Mouse (Mus musculus) forebrain, postnatal 0 days (tissue): ENCODE results near the gene Rps26. TPM values are rescaled to one million over a fixed set of nuclear protein-coding genes. Genes with fewer than 3 reads are reported as not detected.
A peak's percentile ranks its signal among the peaks of the same experiment; 100 is the strongest.

ENCODE experiments used
- ATAC-seq: fragments of 200-750 bp; cut with Nextera tagmentation; 2 replicates; pipeline ENCODE4 v1.8.0; 2017; ENCODE audit warnings: mild to moderate bottlenecking, moderate library complexity
- DNase-seq: peaks from one replicate; pipeline ENCODE4 v3.0.0-alpha.2; 2015
- H3K27ac ChIP-seq: fragments of 300-500 bp; sonication (generic); 2 replicates; pipeline ENCODE4 v1.5.1; 2014; ENCODE audit warnings: low read depth, mild to moderate bottlenecking, antibody characterized with exemption, low read length, moderate library complexity, mixed read lengths
- H3K27me3 ChIP-seq: fragments of 300-500 bp; sonication (generic); 2 replicates; pipeline ENCODE4 v1.6.1; 2014; ENCODE audit warnings: mild to moderate bottlenecking, low read length, mixed read lengths; ENCODE audit not compliant: insufficient read depth
- H3K36me3 ChIP-seq: fragments of 300-500 bp; sonication (generic); 2 replicates; pipeline ENCODE4 v1.6.1; 2014; ENCODE audit warnings: mild to moderate bottlenecking, moderate library complexity; ENCODE audit not compliant: insufficient read depth
- H3K4me1 ChIP-seq: fragments of 300-500 bp; sonication (generic); 2 replicates; pipeline ENCODE4 v1.6.1; 2014; ENCODE audit warnings: antibody characterized with exemption; ENCODE audit not compliant: insufficient read depth
- H3K4me2 ChIP-seq: fragments of 300-500 bp; sonication (generic); 2 replicates; pipeline ENCODE4 v1.6.1; 2014; ENCODE audit warnings: low read depth, mild to moderate bottlenecking, moderate library complexity
- H3K4me3 ChIP-seq: fragments of 300-500 bp; sonication (generic); 2 replicates; pipeline ENCODE4 v1.5.1; 2014; ENCODE audit warnings: low read depth, low read length, mixed read lengths
- H3K9ac ChIP-seq: fragments of 300-500 bp; sonication (generic); 2 replicates; pipeline ENCODE4 v1.6.1; 2014; ENCODE audit warnings: mild to moderate bottlenecking
- H3K9me3 ChIP-seq: fragments of 300-500 bp; sonication (generic); 2 replicates; pipeline ENCODE4 v1.6.1; 2016; ENCODE audit warnings: low read length
- CTCF ChIP-seq: sonication (generic); IDR thresholded peaks from 2 replicates; pipeline ENCODE4 v1.5.1; 2016; ENCODE audit warnings: antibody characterized with exemption, control low read depth, low read depth
- WGBS: fragments of 180-500 bp; shearing (Covaris S2); extraction: QIAGEN DNeasy Blood & Tissue Kit; methylation state at CpG from one replicate; pipeline ENCODE4 v1.1.7; 2014; 5-methylcytosine and 5-hydroxymethylcytosine counted together
- polyA plus RNA-seq: library from polyadenylated mRNA; unstranded; fragments of >200 nt; fragmentation: Nextera tagmentation; extraction: Ambion mirVana; gene quantifications from 2 replicates; pipeline ENCODE4 v1.2.1, GENCODE M21; 2015
- total RNA-seq: library from RNA; depleted of rRNA; stranded (reverse); fragments of >200 nt; gene quantifications from 2 replicates; pipeline ENCODE4 v1.2.3, GENCODE M21; 2014

The Rps26 gene
- total and polyA plus RNA-seq, 2 experiments from 2014 or later, result 436 to 1,363 TPM

DNA sequence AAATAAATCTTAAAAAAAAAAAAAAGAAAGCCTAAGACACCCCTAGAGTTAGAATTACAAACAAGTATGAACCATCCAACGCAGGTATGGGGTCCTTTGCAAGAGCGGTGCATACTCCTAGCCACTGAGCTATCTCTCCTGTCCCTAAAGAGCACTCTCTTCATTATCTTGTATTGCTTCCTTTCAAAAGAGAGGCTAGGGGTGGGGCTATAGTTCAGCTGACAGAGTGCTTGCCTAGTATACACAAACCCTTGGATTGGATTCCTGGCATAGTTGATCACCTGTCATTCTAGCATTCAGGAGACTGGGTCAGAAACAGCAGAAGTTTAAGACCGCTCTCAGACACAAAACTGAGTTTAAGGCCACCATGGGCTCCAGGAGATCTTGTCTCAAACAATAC is 28.7 kb upstream of the Rps26 start:
- DNase-seq (no peak), ATAC-seq (no peak)
- no peaks in the 10 kb centered on the region for H3K27me3 ChIP-seq
- H3K4me1 ChIP-seq, result no peaks in the 10 kb centered on the region
- no peaks in the 10 kb centered on the region for H3K36me3 ChIP-seq
- H3K9ac ChIP-seq, result no peak overlapping the region
- H3K4me2 ChIP-seq, result no peak overlapping the region
- no peaks in the 10 kb centered on the region for H3K9me3 ChIP-seq
- H3K4me3 ChIP-seq, result no peak overlapping the region
- WGBS, result 83% methylated on average over 3 of the region's 3 CpGs
- TF ChIP-seq CTCF, result no peak
- no peak overlapping the region for H3K27ac ChIP-seq

DNA sequence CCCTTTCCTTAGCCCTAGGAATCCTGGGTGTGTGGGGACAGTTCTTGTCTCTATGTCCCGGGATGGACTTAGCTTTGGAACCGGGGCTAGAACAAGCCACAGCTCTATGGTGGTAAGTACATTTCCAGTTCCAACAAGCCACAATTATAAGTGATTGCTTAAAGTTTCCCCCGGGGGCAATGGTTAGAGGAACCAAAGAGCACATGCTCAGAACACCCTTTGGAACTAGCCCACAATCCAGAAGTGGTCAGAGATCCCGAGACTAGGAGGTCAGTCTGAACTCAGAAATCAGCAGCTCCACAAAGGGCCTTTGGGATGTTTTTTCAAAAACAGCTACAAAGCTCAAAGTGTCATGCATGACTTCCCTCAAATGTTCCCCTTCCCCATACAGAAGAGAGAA is 27.3 kb upstream of the Rps26 start:
- 65% methylated on average over 4 of the region's 4 CpGs for WGBS
- ATAC-seq, result no peak

DNA sequence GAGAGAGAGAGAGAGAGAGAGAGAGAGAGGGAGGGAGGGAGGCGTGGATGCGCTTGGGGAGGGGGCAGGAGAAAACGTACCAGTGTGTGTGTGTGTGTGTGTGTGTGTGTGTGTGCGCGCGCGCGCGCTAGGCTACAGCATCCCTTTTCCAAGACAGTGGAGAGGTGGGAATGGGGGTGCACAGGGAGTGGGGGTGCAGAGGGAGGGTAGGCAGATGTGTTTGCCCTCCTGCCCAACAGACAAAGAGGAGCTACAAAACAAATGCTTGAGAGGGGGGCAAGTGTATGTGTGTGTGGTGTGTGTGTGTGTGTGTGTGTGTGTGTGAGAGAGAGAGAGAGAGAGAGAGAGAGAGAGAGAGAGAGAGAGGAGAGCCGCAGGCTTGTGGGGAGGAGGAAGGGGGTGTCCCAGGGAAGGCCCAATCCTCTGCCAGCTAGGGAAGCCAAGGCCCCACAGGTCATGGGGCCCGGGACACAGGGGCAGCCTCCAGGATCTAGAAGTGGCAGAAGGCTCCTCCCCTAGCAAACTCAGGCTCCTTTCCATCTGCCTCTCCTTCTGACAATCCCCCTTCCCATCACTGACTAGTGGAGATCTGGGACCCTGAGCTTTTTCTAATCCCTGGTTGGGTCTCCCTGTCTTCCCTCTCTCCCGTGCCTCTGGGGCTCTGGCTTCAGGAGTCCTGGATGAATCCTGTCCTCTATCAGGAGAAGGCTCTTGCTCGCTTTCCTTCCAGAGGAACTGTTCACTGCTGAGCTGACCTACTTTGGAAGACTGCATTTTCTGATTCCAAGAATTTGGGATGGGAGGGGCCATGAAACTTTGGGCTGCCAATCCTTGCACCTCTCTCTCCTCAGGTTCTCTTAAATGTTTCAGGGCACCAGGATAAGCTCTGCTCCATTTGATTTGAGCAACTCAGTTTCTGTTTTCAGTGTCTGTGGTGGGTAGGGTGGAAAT is 19.9 kb upstream of the Rps26 start:
- peaks cover under 1% of the 10 kb centered on the region for H3K36me3 ChIP-seq
- no peaks in the 10 kb centered on the region for H3K27me3 ChIP-seq
- DNase-seq (peak; percentile 87), ATAC-seq (peak; percentile 81)
- peak overlapping the region; percentile 54 for H3K4me3 ChIP-seq
- H3K27ac ChIP-seq, result peak overlapping the region; percentile 93
- peak overlapping the region; percentile 67 for H3K4me2 ChIP-seq
- no peaks in the 10 kb centered on the region for H3K9me3 ChIP-seq
- TF ChIP-seq CTCF, result no peak
- H3K9ac ChIP-seq, result peak overlapping the region; percentile 51
- peaks cover 19% of the 10 kb centered on the region for H3K4me1 ChIP-seq
- 12% methylated on average over 4 of the region's 13 CpGs for WGBS

More for the DNA sequence above, 27.3 kb upstream of the Rps26 start:
- no peak for TF ChIP-seq CTCF
- Histone ChIP-seq H3K4me2 (no peak overlapping the region), H3K27me3 (no peaks in the 10 kb centered on the region), H3K4me1 (no peaks in the 10 kb centered on the region), H3K27ac (no peak overlapping the region), H3K4me3 (no peak overlapping the region), H3K9me3 (no peaks in the 10 kb centered on the region), H3K36me3 (no peaks in the 10 kb centered on the region), H3K9ac (no peak overlapping the region)
- no peak for DNase-seq

DNA sequence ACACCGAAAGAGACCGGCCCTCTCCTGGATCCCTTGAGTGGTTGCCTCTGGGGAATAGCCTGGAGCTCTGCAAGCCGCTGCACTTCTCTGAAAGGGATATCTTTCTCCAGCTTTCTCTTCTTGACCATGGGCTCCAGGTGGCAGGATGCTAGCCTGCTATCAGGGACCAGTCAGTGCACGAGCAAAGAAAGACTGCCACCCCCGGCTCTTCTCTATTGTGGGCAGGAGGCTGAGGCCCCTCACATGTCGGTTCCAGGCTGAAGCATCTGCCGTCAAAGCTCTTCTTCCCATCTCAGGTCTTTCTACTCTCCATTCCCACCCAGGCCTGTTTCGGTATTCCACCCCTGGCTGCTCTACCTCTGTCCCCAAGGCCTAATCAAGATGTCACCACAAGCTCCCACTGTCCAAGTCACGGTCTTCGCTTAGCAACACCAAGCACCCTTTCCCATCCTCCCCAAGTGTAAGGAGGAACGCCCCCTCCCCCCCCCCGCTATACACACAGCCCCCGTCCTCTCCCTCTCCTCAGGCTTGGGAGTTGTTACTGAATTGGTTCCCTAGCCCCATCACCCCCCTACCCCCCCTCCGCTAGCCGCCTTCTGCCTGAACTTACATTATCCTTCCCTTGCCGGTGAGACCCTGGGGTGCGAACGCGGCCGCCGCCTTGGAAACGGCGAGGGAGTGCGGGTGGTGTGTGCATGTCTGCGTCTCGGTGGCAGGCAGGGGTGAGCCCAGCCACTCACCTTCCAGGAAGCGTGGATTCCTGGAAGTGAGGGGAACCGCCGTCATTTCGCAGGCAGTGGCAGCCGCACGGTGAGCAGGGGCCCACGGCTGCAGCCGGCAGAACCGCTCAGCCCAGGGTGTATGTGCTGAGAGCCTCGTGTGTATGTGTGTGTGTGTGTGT is 18.8 kb upstream of the Rps26 start, which contains the start of gene Ikzf4:
Gene Ikzf4 (minus strand): TSS at position 881 of the 901 bp plus-strand sequence.
- Histone ChIP-seq H3K27me3 (no peaks in the 10 kb centered on the region), H3K36me3 (peaks cover 11% of the 10 kb centered on the region), H3K4me2 (peak within 1 kb of the TSS; percentile 67), H3K4me3 (peak within 1 kb of the TSS; percentile 54), H3K4me1 (peaks cover 19% of the 10 kb centered on the region), H3K9me3 (no peaks in the 10 kb centered on the region), H3K9ac (peak within 1 kb of the TSS; percentile 78), H3K27ac (peak within 1 kb of the TSS; percentile 93)
- TF ChIP-seq CTCF, result peak; percentile 3; the same call in 1 of the 2 replicates
- peak; percentile 83 for ATAC-seq
- 2% methylated on average over 35 of the region's 36 CpGs for WGBS
- DNase-seq, result peak; percentile 80

- no peaks in the 10 kb centered on the region for H3K27me3 ChIP-seq
- DNase-seq, result no peak
- no peaks in the 10 kb centered on the region for H3K9me3 ChIP-seq
- WGBS, result 85% methylated on average over 6 of the region's 6 CpGs
- peaks cover 33% of the 10 kb centered on the region for H3K36me3 ChIP-seq
- peaks cover 19% of the 10 kb centered on the region for H3K4me1 ChIP-seq
- peak overlapping the region; percentile 14; the same call in 1 of the 2 replicates for H3K9ac ChIP-seq
- TF ChIP-seq CTCF, result no peak
- no peak for ATAC-seq
- no peak overlapping the region for H3K4me2 ChIP-seq
- no peak overlapping the region for H3K4me3 ChIP-seq
- H3K27ac ChIP-seq, result no peak overlapping the region
Measured at GRCm38 (mm10) chr10:128642749-128643148, 16.2 kb upstream of the Rps26 start.

GRCm38 (mm10) chr10:128641871-128642270 is 15.3 kb upstream of the Rps26 start:
- Histone ChIP-seq H3K4me2 (no peak overlapping the region), H3K9me3 (no peaks in the 10 kb centered on the region), H3K4me3 (no peak overlapping the region), H3K9ac (no peak overlapping the region), H3K27me3 (no peaks in the 10 kb centered on the region), H3K27ac (no peak overlapping the region), H3K36me3 (peaks cover 35% of the 10 kb centered on the region), H3K4me1 (peaks cover 18% of the 10 kb centered on the region)
- WGBS, result 75% methylated on average over 7 of the region's 7 CpGs
- ATAC-seq, result no peak
- no peak for TF ChIP-seq CTCF
- no peak for DNase-seq
